Mouse (Mus musculus) ES-Bruce4 (cell line): Measurements from ENCODE around the gene 2300002M23Rik. TPM values are rescaled to one million over a fixed set of nuclear protein-coding genes. Genes with fewer than 3 reads are reported as not detected.

Experiments
- H3K27ac ChIP-seq: 2 replicates; pipeline ENCODE4 v1.5.1; 2012; ENCODE audit warnings: low read length, inconsistent platforms; ENCODE audit not compliant: insufficient read depth
- H3K27me3 ChIP-seq: 2 replicates; pipeline ENCODE4 v1.6.1; 2012; ENCODE audit warnings: mild to moderate bottlenecking, low read length, inconsistent platforms; ENCODE audit not compliant: control insufficient read depth, poor library complexity, insufficient read depth, severe bottlenecking
- H3K36me3 ChIP-seq: 2 replicates; pipeline ENCODE4 v1.6.1; 2012; ENCODE audit warnings: inconsistent platforms, mild to moderate bottlenecking, low read length, moderate library complexity; ENCODE audit not compliant: control insufficient read depth, poor library complexity, insufficient read depth, severe bottlenecking
- H3K4me1 ChIP-seq: one replicate; pipeline ENCODE4 v1.8.1; 2011; ENCODE audit warnings: low read length; ENCODE audit not compliant: control insufficient read depth, insufficient read depth
- H3K4me3 ChIP-seq: 2 replicates; pipeline ENCODE4 v1.5.1; 2011; ENCODE audit warnings: low read depth, mild to moderate bottlenecking, low read length
- H3K9ac ChIP-seq: 2 replicates; pipeline ENCODE4 v1.6.1; 2012; ENCODE audit warnings: low read depth, mild to moderate bottlenecking, inconsistent platforms; ENCODE audit not compliant: poor library complexity, severe bottlenecking
- H3K9me3 ChIP-seq: replicated peaks from 2 replicates; pipeline ENCODE4 v1.6.1; 2012; ENCODE audit warnings: mild to moderate bottlenecking, low read length, inconsistent platforms; ENCODE audit not compliant: control insufficient read depth, poor library complexity, insufficient read depth, severe bottlenecking
- CTCF ChIP-seq: IDR thresholded peaks from one replicate; pipeline ENCODE4 v1.8.1; 2011; ENCODE audit warnings: low read depth, low read length
- EP300 ChIP-seq: IDR thresholded peaks from 2 replicates; pipeline ENCODE4 v1.6.1; 2011; ENCODE audit warnings: low read depth, low read length; ENCODE audit not compliant: insufficient read depth
- POLR2A ChIP-seq: IDR thresholded peaks from one replicate; pipeline ENCODE4 v1.8.1; 2011; ENCODE audit warnings: low read length; ENCODE audit not compliant: insufficient read depth
- polyA plus RNA-seq: library from polyadenylated mRNA; stranded (reverse); fragments of >200 nt; gene quantifications from 2 replicates; pipeline ENCODE4 v1.2.4, GENCODE M21; 2011; ENCODE audit warnings: low read depth; ENCODE audit not compliant: missing spikeins, insufficient read depth, insufficient read length

The 2300002M23Rik gene
- polyA plus RNA-seq, 1 experiment = 0.46 TPM

GRCm38 (mm10) chr17:35534343-35534742, 32.9 kb upstream of the 2300002M23Rik start:
- Histone ChIP-seq H3K4me3 (no peak overlapping the region), H3K4me1 (peaks cover 23% of the 10 kb centered on the region), H3K27ac (peak overlapping the region; percentile 26; the same call in 1 of the 2 replicates), H3K9me3 (no peaks in the 10 kb centered on the region), H3K9ac (peak overlapping the region; percentile 17; the same call in 1 of the 2 replicates), H3K36me3 (no peaks in the 10 kb centered on the region), H3K27me3 (no peaks in the 10 kb centered on the region)
- TF ChIP-seq EP300 = 0 out of 2 replicates have a peak, but pooled peaks have one; percentile 16
- no peak for TF ChIP-seq POLR2A
- TF ChIP-seq CTCF = peak; percentile 91

- TF ChIP-seq CTCF (no peak), POLR2A (no peak), EP300 (no peak)
- Histone ChIP-seq H3K27me3 (no peaks in the 10 kb centered on the region), H3K9ac (no peak overlapping the region), H3K4me1 (peaks cover 16% of the 10 kb centered on the region), H3K4me3 (no peak overlapping the region), H3K27ac (no peak overlapping the region), H3K9me3 (no peaks in the 10 kb centered on the region), H3K36me3 (no peaks in the 10 kb centered on the region)
Measured at GRCm38 (mm10) chr17:35537421-35537820, 29.8 kb upstream of the 2300002M23Rik start.

- Histone ChIP-seq H3K9ac (no peak overlapping the region), H3K4me1 (peaks cover 10% of the 10 kb centered on the region), H3K27ac (no peak overlapping the region), H3K27me3 (no peaks in the 10 kb centered on the region), H3K4me3 (no peak overlapping the region), H3K9me3 (no peaks in the 10 kb centered on the region), H3K36me3 (no peaks in the 10 kb centered on the region)
- TF ChIP-seq EP300 (no peak), POLR2A (no peak), CTCF (no peak)
Measured at GRCm38 (mm10) chr17:35538476-35538875, 28.8 kb upstream of the 2300002M23Rik start.

GRCm38 (mm10) chr17:35539540-35539939, 27.7 kb upstream of the 2300002M23Rik start:
- peak overlapping the region; percentile 34; the same call in 1 of the 2 replicates for H3K9ac ChIP-seq
- TF ChIP-seq CTCF (no peak), EP300 (peak; percentile 55; the same call in 1 of the 2 replicates), POLR2A (no peak)

GRCm38 (mm10) chr17:35542761-35543411, 24.4 kb upstream of the 2300002M23Rik start:
- H3K9ac ChIP-seq = no peak overlapping the region; the same call in 1 of the 2 replicates
- no peak overlapping the region for H3K4me3 ChIP-seq
- no peaks in the 10 kb centered on the region for H3K27me3 ChIP-seq
- no peaks in the 10 kb centered on the region for H3K9me3 ChIP-seq
- no peaks in the 10 kb centered on the region for H3K36me3 ChIP-seq
- peaks cover 5% of the 10 kb centered on the region for H3K4me1 ChIP-seq
- TF ChIP-seq EP300 (no peak), POLR2A (no peak)
- peak overlapping the region; percentile 59 for H3K27ac ChIP-seq

More at GRCm38 (mm10) chr17:35539540-35539939, 27.7 kb upstream of the 2300002M23Rik start:
- Histone ChIP-seq H3K27me3 (no peaks in the 10 kb centered on the region), H3K36me3 (no peaks in the 10 kb centered on the region), H3K27ac (no peak overlapping the region; the same call in 1 of the 2 replicates), H3K4me1 (peaks cover 5% of the 10 kb centered on the region), H3K9me3 (no peaks in the 10 kb centered on the region), H3K4me3 (no peak overlapping the region)

GRCm38 (mm10) chr17:35543412-35543861, 23.8 kb upstream of the 2300002M23Rik start:
- Histone ChIP-seq H3K36me3 (no peaks in the 10 kb centered on the region), H3K9me3 (no peaks in the 10 kb centered on the region), H3K4me3 (no peak overlapping the region), H3K27ac (peak overlapping the region; percentile 66), H3K9ac (no peak overlapping the region; the same call in 1 of the 2 replicates), H3K27me3 (no peaks in the 10 kb centered on the region), H3K4me1 (peaks cover 5% of the 10 kb centered on the region)
- TF ChIP-seq POLR2A = no peak
- no peak for TF ChIP-seq CTCF
- TF ChIP-seq EP300 = peak; percentile 81
